Mouse (Mus musculus): ENCODE results near the gene H2-T24. TPM values are rescaled to one million over a fixed set of nuclear protein-coding genes. Genes with fewer than 3 reads are reported as not detected.

H2-T24 gene
- total and polyA plus RNA-seq, 3 experiments, result 14.1 to 25.9 TPM; not detected in 1

DNA sequence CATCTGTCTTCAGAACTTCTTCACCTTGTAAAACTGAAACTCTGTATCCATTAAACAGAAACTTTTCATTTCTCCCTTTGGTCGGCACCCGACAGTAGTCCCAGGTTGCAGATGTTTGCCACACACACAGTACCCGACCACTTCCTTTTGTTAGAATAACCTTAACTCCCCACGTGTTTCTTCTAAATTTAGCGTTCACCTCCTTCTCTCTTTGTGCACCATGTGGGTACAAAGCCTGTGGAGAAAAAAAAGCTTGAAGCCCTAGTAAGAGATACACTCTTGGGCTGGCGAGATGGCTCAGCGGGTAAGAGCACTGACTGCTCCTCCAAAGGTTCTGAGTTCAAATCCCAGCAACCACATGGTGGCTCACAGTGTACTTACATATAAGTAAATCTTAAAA is 21.0 kb downstream of the H2-T24 start:
- Histone ChIP-seq H3K27me3 (ENCODE audit: control insufficient read depth in 1 of 2, insufficient read depth in 2 of 2, low read length in 2 of 2) (no peaks in the 10 kb centered on the region), H3K4me3 (ENCODE audit: control insufficient read depth in 1 of 2, insufficient read depth in 1 of 2, low read depth in 2 of 2, low read length in 2 of 2) (peak overlapping the region; percentile 7 to 35; a peak in 3 of 4 replicates), H3K4me1 (ENCODE audit: control insufficient read depth in 1 of 2, insufficient read depth in 2 of 2, low read length in 2 of 2) (peaks cover 25 to 41% of the 10 kb centered on the region in 2 experiments), H3K9ac (ENCODE audit: control insufficient read depth, low read depth, low read length, poor library complexity, severe bottlenecking) (peak overlapping the region; percentile 56), H3K27ac (ENCODE audit: control insufficient read depth, low read depth, low read length) (peak overlapping the region; percentile 98), H3K79me2 (ENCODE audit: control insufficient read depth, insufficient read depth, low read length, poor library complexity) (peaks cover 62% of the 10 kb centered on the region), H3K9me3 (replicated peaks; ENCODE audit: insufficient read depth, low read length) (no peaks in the 10 kb centered on the region), H3K36me3 (ENCODE audit: control insufficient read depth in 1 of 2, insufficient read depth in 2 of 2, low read length in 2 of 2) (peaks cover 2 to 48% of the 10 kb centered on the region in 2 experiments)
- peak; percentile 65 for DNase-seq (ENCODE audit: low read depth, low spot score)
- TF ChIP-seq SIN3A (IDR thresholded peaks at IDR 0.05; ENCODE audit: low read length) (peak; percentile 77; the same call in 1 of the 2 replicates), MXI1 (IDR thresholded peaks at IDR 0.05; ENCODE audit: low read depth, low read length) (peak; percentile 88; the same call in 1 of the 2 replicates), TBP (IDR thresholded peaks at IDR 0.05; ENCODE audit: low read depth, low read length) (peak; percentile 93), MEF2A (IDR thresholded peaks at IDR 0.05; ENCODE audit: extremely low read depth, insufficient replicate concordance, low read depth, low read length, poor library complexity, severe bottlenecking) (peak; percentile 60; the same call in 1 of the 2 replicates), HCFC1 (IDR thresholded peaks at IDR 0.05; ENCODE audit: low read depth, low read length) (no peak), ZNF384 (IDR thresholded peaks at IDR 0.05; ENCODE audit: low read depth, low read length) (peak; percentile 70), ETS1 (IDR thresholded peaks at IDR 0.05; ENCODE audit: low read depth, low read length) (peak; percentile 66; the same call in 1 of the 2 replicates), ZMIZ1 (IDR thresholded peaks at IDR 0.05; ENCODE audit: low read depth, low read length) (no peak), GABPA (IDR thresholded peaks at IDR 0.05; ENCODE audit: low read depth, low read length) (no peak), USF1 (IDR thresholded peaks at IDR 0.05; ENCODE audit: low read depth, low read length) (peak; percentile 49; the same call in 1 of the 2 replicates)

DNA sequence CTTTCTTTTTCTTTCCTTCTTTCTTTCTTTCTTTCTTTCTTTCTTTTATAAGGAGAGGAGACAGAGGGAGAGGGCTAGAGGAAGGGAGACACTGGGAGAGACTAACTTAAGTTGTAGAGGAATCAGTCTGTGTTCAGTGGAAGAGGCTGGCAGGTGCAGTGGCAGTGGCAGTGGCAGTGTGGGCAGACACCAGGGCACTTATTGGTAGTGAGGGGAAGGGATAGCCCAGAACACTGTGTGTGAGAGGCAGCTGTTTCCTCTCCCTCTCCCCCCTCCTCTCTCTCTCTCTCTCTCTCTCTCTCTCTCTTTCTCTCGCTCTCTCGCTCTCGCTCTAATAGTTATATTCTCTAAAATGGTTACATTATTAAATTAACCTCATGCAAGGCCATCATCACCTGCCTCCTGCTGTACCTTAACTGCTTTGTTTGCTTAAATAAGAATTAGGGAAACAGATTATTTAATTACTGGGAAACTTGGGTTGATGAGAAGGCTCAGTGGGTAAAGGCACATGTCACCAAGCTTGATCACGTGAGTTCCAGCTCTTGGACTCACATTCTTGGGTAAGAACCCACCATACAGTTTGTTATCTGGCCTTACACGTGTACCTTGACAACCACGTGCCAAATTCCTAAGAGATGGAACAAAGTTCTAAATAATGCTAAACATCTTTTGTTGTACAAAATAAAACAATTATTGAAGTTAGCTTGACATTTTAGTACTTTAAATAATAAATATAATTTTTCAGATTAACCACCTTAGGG is 21.6 kb downstream of the H2-T24 start:
- peak overlapping the region; percentile 56 for H3K9ac ChIP-seq (ENCODE audit: control insufficient read depth, low read depth, low read length, poor library complexity, severe bottlenecking)
- peaks cover 25 to 41% of the 10 kb centered on the region in 2 experiments for H3K4me1 ChIP-seq (ENCODE audit: control insufficient read depth in 1 of 2, insufficient read depth in 2 of 2, low read length in 2 of 2)
- DNase-seq (ENCODE audit: low read depth, low spot score), result peak; percentile 71
- peaks cover 57% of the 10 kb centered on the region for H3K79me2 ChIP-seq (ENCODE audit: control insufficient read depth, insufficient read depth, low read length, poor library complexity)
- no peaks in the 10 kb centered on the region for H3K27me3 ChIP-seq (ENCODE audit: control insufficient read depth in 1 of 2, insufficient read depth in 2 of 2, low read length in 2 of 2)
- H3K36me3 ChIP-seq (ENCODE audit: control insufficient read depth in 1 of 2, insufficient read depth in 2 of 2, low read length in 2 of 2), result peaks cover 2 to 48% of the 10 kb centered on the region in 2 experiments
- peak overlapping the region; percentile 35 to 49 for H3K4me3 ChIP-seq (ENCODE audit: control insufficient read depth in 1 of 2, insufficient read depth in 1 of 2, low read depth in 2 of 2, low read length in 2 of 2)
- H3K9me3 ChIP-seq (replicated peaks; ENCODE audit: insufficient read depth, low read length), result no peaks in the 10 kb centered on the region
- H3K27ac ChIP-seq (ENCODE audit: control insufficient read depth, low read depth, low read length), result peak overlapping the region; percentile 98
- TF ChIP-seq MYB (IDR thresholded peaks at IDR 0.05; ENCODE audit: low read depth, low read length) (no peak), CHD2 (IDR thresholded peaks at IDR 0.05; ENCODE audit: low read length) (no peak), GABPA (IDR thresholded peaks at IDR 0.05; ENCODE audit: low read depth, low read length) (no peak), MXI1 (IDR thresholded peaks at IDR 0.05; ENCODE audit: low read depth, low read length) (peak; percentile 96), SMC3 (IDR thresholded peaks at IDR 0.05; ENCODE audit: low read depth, low read length) (no peak; the same call in 1 of the 2 replicates), ZKSCAN1 (IDR thresholded peaks at IDR 0.05; ENCODE audit: low read depth, low read length) (no peak), POLR2AphosphoS5 (IDR thresholded peaks at IDR 0.05; ENCODE audit: borderline replicate concordance, low read depth, low read length) (no peak), UBTF (IDR thresholded peaks at IDR 0.05; ENCODE audit: borderline replicate concordance, insufficient read depth, low read depth, low read length) (no peak), ZNF384 (IDR thresholded peaks at IDR 0.05; ENCODE audit: low read depth, low read length) (no peak), TAL1 (IDR thresholded peaks at IDR 0.05; ENCODE audit: low read length) (no peak), POLR2A (IDR thresholded peaks at IDR 0.05; ENCODE audit: control insufficient read depth in 1 of 2, insufficient read depth in 1 of 2, low read depth in 1 of 2, low read length in 2 of 2, poor library complexity in 1 of 2) (no peak), TBP (IDR thresholded peaks at IDR 0.05; ENCODE audit: low read depth, low read length) (no peak), MAX (IDR thresholded peaks at IDR 0.05; ENCODE audit: low read length) (peak; percentile 96), ELF1 (IDR thresholded peaks at IDR 0.05; ENCODE audit: low read depth, low read length) (no peak), NRF1 (IDR thresholded peaks at IDR 0.05; ENCODE audit: insufficient read depth, low read depth, low read length, poor library complexity, severe bottlenecking) (no peak), GATA1 (IDR thresholded peaks at IDR 0.05; ENCODE audit: low read depth, low read length) (peak; percentile 48; the same call in 1 of the 2 replicates), RAD21 (IDR thresholded peaks at IDR 0.05; ENCODE audit: low read depth, low read length) (no peak), ETS1 (IDR thresholded peaks at IDR 0.05; ENCODE audit: low read depth, low read length) (peak; percentile 7), MAZ (IDR thresholded peaks at IDR 0.05; ENCODE audit: low read depth, low read length) (0 out of 2 replicates have a peak, but pooled peaks have one; percentile 17), USF2 (IDR thresholded peaks at IDR 0.05; ENCODE audit: borderline replicate concordance in 1 of 2, insufficient read depth in 1 of 2, low read depth in 1 of 2, low read length in 2 of 2) (0 out of 4 replicates have a peak, but pooled peaks of 1 of the 2 experiments have one; percentile 43), BHLHE40 (IDR thresholded peaks at IDR 0.05; ENCODE audit: borderline replicate concordance, low read depth, low read length) (peak; percentile 94), JUND (IDR thresholded peaks at IDR 0.05; ENCODE audit: low read depth, low read length) (0 out of 2 replicates have a peak, but pooled peaks have one; percentile 63), E2F4 (IDR thresholded peaks at IDR 0.05; ENCODE audit: borderline replicate concordance, low read depth, low read length) (no peak)

Measured in MEL (cell line).